Mouse (Mus musculus) kidney, embryonic 14.5 days (tissue): ENCODE data around the gene Chrdl1. TPM values are rescaled to one million over a fixed set of nuclear protein-coding genes. Genes with fewer than 3 reads are reported as not detected.

ENCODE experiments used
- ATAC-seq: fragments of 200-750 bp; cut with Nextera tagmentation; 2 replicates; pipeline ENCODE4 v1.8.0; 2017; ENCODE audit warnings: moderate number of reproducible peaks, mild to moderate bottlenecking, moderate TSS enrichment, moderate library complexity; ENCODE audit not compliant: low FRiP score, low TSS enrichment
- H3K27ac ChIP-seq: fragments of 300-500 bp; sonication (generic); 2 replicates; pipeline ENCODE4 v1.5.1; 2014; ENCODE audit warnings: low read depth, mild to moderate bottlenecking, low read length, moderate library complexity, mixed read lengths
- H3K27me3 ChIP-seq: fragments of 300-500 bp; sonication (generic); 2 replicates; pipeline ENCODE4 v1.6.1; 2014; ENCODE audit warnings: mild to moderate bottlenecking, low read length; ENCODE audit not compliant: control insufficient read depth, insufficient read depth
- H3K36me3 ChIP-seq: fragments of 300-500 bp; sonication (generic); 2 replicates; pipeline ENCODE4 v1.6.1; 2014; ENCODE audit warnings: low read length, mixed read lengths; ENCODE audit not compliant: control insufficient read depth, insufficient read depth
- H3K4me1 ChIP-seq: fragments of 300-500 bp; sonication (generic); 2 replicates; pipeline ENCODE4 v1.6.1; 2014; ENCODE audit warnings: low read length, mixed read lengths; ENCODE audit not compliant: control insufficient read depth, insufficient read depth
- H3K4me2 ChIP-seq: fragments of 300-500 bp; sonication (generic); replicated peaks from 2 replicates; pipeline ENCODE4 v1.6.1; 2014; ENCODE audit warnings: low read depth, mild to moderate bottlenecking, low read length
- H3K4me3 ChIP-seq: fragments of 300-500 bp; sonication (generic); 2 replicates; pipeline ENCODE4 v1.5.1; 2014; ENCODE audit warnings: mild to moderate bottlenecking, low read length
- H3K9ac ChIP-seq: fragments of 300-500 bp; sonication (generic); 2 replicates; pipeline ENCODE4 v1.6.1; 2014; ENCODE audit warnings: low read depth, mild to moderate bottlenecking, low read length, moderate library complexity
- H3K9me3 ChIP-seq: fragments of 300-500 bp; sonication (generic); 2 replicates; pipeline ENCODE4 v1.6.1; 2016; ENCODE audit warnings: low read length; ENCODE audit not compliant: control insufficient read depth
- WGBS: fragments of 180-500 bp; shearing (Covaris S2); extraction: QIAGEN DNeasy Blood & Tissue Kit; methylation state at CpG from one replicate; pipeline ENCODE4 v1.1.7; 2014; 5-methylcytosine and 5-hydroxymethylcytosine counted together
- polyA plus RNA-seq: library from polyadenylated mRNA; unstranded; fragments of >200 nt; fragmentation: Nextera tagmentation; extraction: Ambion mirVana; gene quantifications from 2 replicates; pipeline ENCODE4 v1.2.1, GENCODE M21; 2014

Chrdl1 gene
- polyA plus RNA-seq = 1.6 and 2.6 TPM in 2 replicates

DNA sequence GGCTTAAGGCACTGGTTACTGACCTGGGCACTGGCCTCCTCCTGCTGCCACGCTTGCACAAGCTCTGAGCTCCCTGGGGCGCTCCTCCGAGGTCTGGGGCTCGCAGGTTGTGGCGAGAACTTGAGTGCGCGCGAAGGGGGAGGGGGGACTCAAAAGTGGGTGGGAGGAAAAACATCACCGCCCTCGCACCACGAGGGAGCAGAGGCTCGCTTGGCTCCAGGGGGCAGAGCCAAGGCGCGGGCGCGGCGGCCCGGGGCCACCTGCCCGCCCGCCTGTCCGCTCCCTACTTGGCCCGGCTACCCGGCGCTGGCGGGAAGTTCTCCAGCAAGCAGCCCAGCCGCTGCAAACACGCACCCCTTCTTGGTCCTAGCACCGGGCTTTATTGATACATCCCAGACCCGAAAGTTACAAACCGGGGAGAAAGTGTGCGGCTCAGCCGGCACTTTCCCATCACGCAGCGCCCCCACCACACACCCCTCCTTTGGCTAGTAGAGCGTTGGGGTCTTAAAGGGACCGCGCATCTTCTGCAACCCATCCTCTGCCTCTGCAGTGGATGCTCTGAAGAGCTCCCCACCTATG lies at the start of gene Chrdl1:
Chrdl1 (minus strand) TSS at position 472 of the 579 bp plus-strand sequence.
- H3K4me1 ChIP-seq = no peaks in the 10 kb centered on the region
- peak within 1 kb of the TSS; percentile 54 for H3K4me2 ChIP-seq
- H3K27me3 ChIP-seq = peaks cover 7% of the 10 kb centered on the region
- peak; percentile 86 for ATAC-seq
- peak within 1 kb of the TSS; percentile 45; the same call in 1 of the 2 replicates for H3K9ac ChIP-seq
- H3K27ac ChIP-seq = no peak within 1 kb of the TSS
- no peaks in the 10 kb centered on the region for H3K36me3 ChIP-seq
- 22% methylated on average over 33 of the region's 37 CpGs for WGBS
- H3K9me3 ChIP-seq = no peaks in the 10 kb centered on the region
- peak within 1 kb of the TSS; percentile 36 for H3K4me3 ChIP-seq

DNA sequence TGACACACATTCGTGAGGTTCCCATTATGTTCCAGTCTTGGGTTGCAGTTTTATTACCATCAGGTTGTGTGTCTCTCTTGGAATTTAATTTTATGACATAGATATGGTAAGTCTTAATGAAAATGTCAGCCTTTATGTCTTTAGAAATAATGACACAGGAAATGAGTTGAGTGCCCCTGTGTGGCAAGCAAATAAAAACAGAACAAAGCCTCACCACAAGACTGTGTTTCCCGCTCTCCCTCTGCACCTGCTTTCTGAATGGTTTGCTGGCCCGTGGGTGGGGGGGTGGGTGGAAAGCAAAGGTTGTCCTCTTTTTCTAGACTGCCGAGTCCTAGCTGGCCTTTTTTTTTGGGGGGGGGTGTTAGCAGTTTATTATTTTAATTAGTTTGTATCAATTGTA lies 48.6 kb upstream of the Chrdl1 start:
- H3K9ac ChIP-seq = no peak overlapping the region
- no peaks in the 10 kb centered on the region for H3K36me3 ChIP-seq
- H3K4me3 ChIP-seq = no peak overlapping the region
- no peaks in the 10 kb centered on the region for H3K4me1 ChIP-seq
- no peaks in the 10 kb centered on the region for H3K9me3 ChIP-seq
- H3K4me2 ChIP-seq = no peak overlapping the region
- no peak for ATAC-seq
- no peak overlapping the region for H3K27ac ChIP-seq
- 44% methylated on average over 4 of the region's 4 CpGs for WGBS
- H3K27me3 ChIP-seq = no peaks in the 10 kb centered on the region

DNA sequence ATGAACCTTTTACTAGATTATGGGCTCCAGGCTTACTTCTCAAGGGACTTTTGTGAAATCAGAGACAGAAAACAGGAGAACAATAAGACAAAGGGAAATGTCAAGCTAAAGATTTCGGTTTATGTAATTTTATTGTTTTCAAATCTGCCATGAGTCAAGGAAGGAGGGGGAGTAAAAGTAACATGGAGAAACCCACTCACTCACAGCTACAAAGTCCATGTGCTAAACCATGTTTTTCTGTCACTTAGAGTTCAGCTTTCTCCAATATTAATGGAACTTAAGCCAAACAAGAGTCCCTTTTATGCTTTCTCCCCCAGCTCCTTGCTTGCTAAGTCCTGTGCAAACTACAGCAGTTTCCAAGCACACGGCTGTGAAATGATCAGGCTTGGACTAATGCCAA lies 10.5 kb upstream of the Chrdl1 start:
- 61% methylated on average over 2 of the region's 2 CpGs for WGBS
- H3K4me2 ChIP-seq = no peak overlapping the region
- no peaks in the 10 kb centered on the region for H3K4me1 ChIP-seq
- H3K27ac ChIP-seq = no peak overlapping the region
- H3K9ac ChIP-seq = no peak overlapping the region
- no peaks in the 10 kb centered on the region for H3K9me3 ChIP-seq
- H3K4me3 ChIP-seq = no peak overlapping the region
- H3K36me3 ChIP-seq = no peaks in the 10 kb centered on the region
- H3K27me3 ChIP-seq = no peaks in the 10 kb centered on the region
- ATAC-seq = no peak

DNA sequence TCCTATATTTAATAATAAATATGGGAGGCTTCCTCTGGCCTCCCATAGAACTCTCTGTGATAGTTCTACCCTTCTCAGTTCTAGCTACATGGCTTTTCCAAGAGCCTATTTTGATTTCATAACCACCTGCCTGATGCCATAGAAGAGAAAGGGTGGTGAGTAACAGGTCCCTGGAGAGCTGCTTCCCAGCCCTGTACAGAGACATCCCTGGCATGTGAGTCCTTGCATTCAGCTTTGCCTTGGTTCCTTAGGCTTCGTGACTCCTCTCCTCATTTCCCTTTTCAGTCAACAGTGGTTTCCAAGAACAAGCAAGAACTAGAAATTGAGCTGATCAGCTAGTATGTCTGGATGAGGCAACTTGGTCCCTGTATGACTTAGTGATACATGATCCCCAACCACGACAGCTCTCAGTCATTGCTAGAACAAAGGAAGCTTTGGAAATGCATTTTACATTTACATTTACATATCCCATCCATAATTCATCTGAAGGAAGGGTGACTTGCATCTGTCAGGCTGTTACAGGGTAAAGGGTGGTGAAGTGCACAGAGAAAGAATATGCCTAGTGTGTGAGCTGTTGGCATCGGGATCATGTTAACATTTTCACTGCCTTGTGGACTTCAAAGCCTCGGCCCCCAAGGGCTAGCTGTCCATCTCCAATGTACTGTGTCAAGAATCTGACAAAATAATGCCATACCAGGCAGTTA lies 27.7 kb downstream of the Chrdl1 start:
- ATAC-seq = no peak
- no peak overlapping the region for H3K27ac ChIP-seq
- H3K4me1 ChIP-seq = no peaks in the 10 kb centered on the region
- H3K27me3 ChIP-seq = no peaks in the 10 kb centered on the region
- H3K36me3 ChIP-seq = no peaks in the 10 kb centered on the region
- WGBS = 72% methylated on average over 4 of the region's 4 CpGs
- no peaks in the 10 kb centered on the region for H3K9me3 ChIP-seq
- H3K4me2 ChIP-seq = no peak overlapping the region
- H3K4me3 ChIP-seq = no peak overlapping the region
- H3K9ac ChIP-seq = no peak overlapping the region

DNA sequence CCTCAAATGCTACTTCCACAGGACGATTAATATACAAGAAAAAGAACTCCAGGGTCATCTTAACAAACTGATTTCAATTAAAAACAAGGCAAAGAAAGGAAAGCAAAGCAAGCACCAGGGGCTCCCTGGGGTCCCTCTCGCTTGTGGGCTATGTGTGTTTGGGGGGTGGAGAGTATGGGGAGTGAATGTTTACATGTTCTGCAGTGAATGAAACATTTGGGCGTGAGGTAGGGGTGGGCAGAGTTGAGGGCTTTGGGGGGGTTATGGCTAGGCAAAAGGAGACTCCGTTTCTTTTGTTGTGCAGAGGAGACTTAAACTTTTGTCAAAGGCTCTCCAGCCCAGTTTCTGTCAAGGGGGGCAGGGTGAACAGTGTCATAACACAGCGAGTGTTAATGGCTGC lies 46.8 kb downstream of the Chrdl1 start:
- 59% methylated on average over 5 of the region's 5 CpGs for WGBS
- no peaks in the 10 kb centered on the region for H3K9me3 ChIP-seq
- H3K4me1 ChIP-seq = no peaks in the 10 kb centered on the region
- peaks cover 3% of the 10 kb centered on the region; the same call in 1 of the 2 replicates for H3K27me3 ChIP-seq
- H3K27ac ChIP-seq = no peak overlapping the region
- no peak overlapping the region for H3K9ac ChIP-seq
- no peaks in the 10 kb centered on the region for H3K36me3 ChIP-seq
- no peak for ATAC-seq
- H3K4me3 ChIP-seq = no peak overlapping the region
- no peak overlapping the region for H3K4me2 ChIP-seq

DNA sequence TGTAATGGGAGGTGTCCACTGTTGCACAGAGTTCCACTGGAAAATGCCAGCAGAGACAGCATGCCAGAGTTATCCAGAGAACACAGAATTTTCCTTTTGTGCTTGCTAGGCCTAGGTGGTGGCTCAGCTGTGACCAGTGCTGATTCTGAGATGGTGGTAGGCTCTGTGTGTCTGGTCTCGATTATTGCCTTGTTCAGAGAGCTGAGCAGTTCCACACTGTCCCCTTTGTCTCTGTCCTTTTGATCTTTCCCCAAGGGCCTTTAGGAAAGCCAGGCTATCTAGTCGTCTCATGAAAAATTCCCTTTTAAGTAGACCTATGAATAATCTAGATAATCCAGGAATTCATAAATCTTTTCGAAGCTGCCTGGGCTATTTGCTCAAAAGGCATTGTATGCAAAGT lies 47.3 kb downstream of the Chrdl1 start:
- peaks cover 3% of the 10 kb centered on the region; the same call in 1 of the 2 replicates for H3K27me3 ChIP-seq
- WGBS = 55% methylated on average over 3 of the region's 3 CpGs
- H3K27ac ChIP-seq = no peak overlapping the region
- H3K9me3 ChIP-seq = no peaks in the 10 kb centered on the region
- H3K4me1 ChIP-seq = no peaks in the 10 kb centered on the region
- H3K9ac ChIP-seq = no peak overlapping the region
- no peak for ATAC-seq
- no peak overlapping the region for H3K4me2 ChIP-seq
- H3K36me3 ChIP-seq = no peaks in the 10 kb centered on the region
- H3K4me3 ChIP-seq = no peak overlapping the region

DNA sequence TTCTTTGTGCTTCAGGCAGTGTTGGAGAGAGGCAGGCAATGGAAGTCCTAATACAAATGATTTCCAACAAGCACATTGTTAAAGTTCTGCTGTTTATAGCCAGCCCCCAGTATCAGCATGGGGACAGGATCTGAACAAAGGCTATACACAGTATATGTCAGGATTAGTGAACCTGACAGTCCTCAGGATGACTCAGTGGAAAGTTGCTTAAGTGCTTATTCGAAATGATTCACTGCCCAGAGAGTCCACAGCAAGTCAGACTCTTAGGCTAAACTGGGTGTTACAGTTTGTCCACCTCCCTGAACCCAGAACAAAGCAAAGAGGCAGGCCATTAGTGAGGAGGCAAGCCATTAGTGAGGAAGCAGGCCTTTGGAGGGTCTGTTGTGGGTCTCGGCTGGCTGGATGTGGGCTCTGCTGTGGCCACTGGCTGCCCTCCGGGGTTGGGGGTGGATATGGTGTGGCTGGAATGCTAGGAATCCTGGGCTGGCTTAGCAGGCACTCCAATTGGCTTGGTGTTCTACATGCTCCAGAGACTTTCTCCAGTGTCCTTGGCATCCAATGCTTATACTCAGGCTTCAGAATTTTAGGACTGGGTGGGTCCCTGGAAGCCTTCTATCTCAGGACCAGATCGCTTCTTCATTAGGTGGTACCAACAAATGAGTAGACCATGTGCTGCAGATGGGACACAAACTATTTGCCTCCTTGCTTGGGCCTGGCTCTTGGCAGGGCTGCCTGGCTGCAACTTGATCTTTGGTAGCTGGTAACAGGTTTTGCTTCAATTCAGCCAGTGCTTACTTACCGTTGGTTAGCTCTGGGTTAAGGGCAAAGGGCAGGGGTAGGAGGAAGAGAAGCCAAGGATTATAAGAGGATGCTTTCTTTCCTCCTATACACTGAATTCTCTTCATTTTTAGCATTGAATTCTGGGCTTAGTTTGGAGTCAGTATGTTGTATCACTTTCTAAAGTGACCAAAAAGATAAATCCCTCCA lies 49.3 kb downstream of the Chrdl1 start:
- WGBS = 52% methylated on average over 5 of the region's 5 CpGs
- H3K4me1 ChIP-seq = no peaks in the 10 kb centered on the region
- H3K9ac ChIP-seq = no peak overlapping the region
- H3K4me2 ChIP-seq = no peak overlapping the region
- H3K9me3 ChIP-seq = no peaks in the 10 kb centered on the region
- peaks cover 3% of the 10 kb centered on the region; the same call in 1 of the 2 replicates for H3K27me3 ChIP-seq
- peak; percentile 81 for ATAC-seq
- no peak overlapping the region for H3K4me3 ChIP-seq
- no peaks in the 10 kb centered on the region for H3K36me3 ChIP-seq
- H3K27ac ChIP-seq = no peak overlapping the region

DNA sequence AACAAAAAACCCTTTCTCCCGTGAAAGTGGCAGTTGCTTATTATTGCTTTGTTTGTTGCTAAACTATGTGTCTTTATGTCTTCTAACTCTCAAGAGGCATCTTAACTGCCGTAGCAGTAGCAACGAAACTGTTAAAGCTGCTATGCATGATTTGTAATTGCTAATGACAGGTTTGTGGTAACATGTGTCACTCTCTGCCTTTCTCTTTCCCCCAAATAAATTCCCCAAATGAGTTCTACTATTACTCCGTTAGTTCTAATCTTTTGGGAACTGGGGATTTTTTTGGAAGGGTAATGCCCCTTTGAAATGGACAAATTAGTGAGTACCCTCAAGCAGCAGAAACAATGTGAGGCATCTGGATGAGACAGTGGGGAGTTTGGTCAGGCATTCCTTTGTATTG lies 55.9 kb downstream of the Chrdl1 start:
- no peaks in the 10 kb centered on the region for H3K27me3 ChIP-seq
- no peak for ATAC-seq
- no peaks in the 10 kb centered on the region for H3K9me3 ChIP-seq
- WGBS = 50% methylated on average over 4 of the region's 4 CpGs
- H3K9ac ChIP-seq = no peak overlapping the region
- no peaks in the 10 kb centered on the region for H3K36me3 ChIP-seq
- no peak overlapping the region for H3K27ac ChIP-seq
- H3K4me2 ChIP-seq = no peak overlapping the region
- H3K4me3 ChIP-seq = no peak overlapping the region
- no peaks in the 10 kb centered on the region for H3K4me1 ChIP-seq
